Mouse (Mus musculus): ENCODE measurements around the gene Scp2.

- TF ChIP-seq CTCF (IDR thresholded peaks at IDR 0.05 in 2 of 3, conservative IDR thresholded peaks at IDR 0.05 in 1 of 3; ENCODE audit: control insufficient read depth in 1 of 3, insufficient read depth in 1 of 3, low read depth in 2 of 3, low read length in 3 of 3, poor library complexity in 1 of 3, severe bottlenecking in 1 of 3) = no peak
- TF ChIP-seq ELF1 (IDR thresholded peaks at IDR 0.05; ENCODE audit: low read depth, low read length) = no peak
- TF ChIP-seq MEF2A (IDR thresholded peaks at IDR 0.05; ENCODE audit: extremely low read depth, insufficient replicate concordance, low read depth, low read length, poor library complexity, severe bottlenecking) = no peak
- TF ChIP-seq MAX (IDR thresholded peaks at IDR 0.05; ENCODE audit: low read length) = no peak
Observed at GRCm38 (mm10) chr4:108124104-108124503, 20.7 kb downstream of the Scp2 start.

Data from MEL (cell line).